Mouse (Mus musculus) liver, adult 10 weeks (tissue): ENCODE results near the gene Arhgap11a. TPM values are rescaled to one million over a fixed set of nuclear protein-coding genes. Genes with fewer than 3 reads are reported as not detected.

Experiments used
- polyA plus RNA-seq: library from polyadenylated mRNA; stranded (reverse); fragments of 350-450 nt; fragmentation: Illumina TruSeq; extraction: RNeasy Lipid Tissue Mini Kit (QIAGEN cat#74804); gene quantifications from one replicate; pipeline ENCODE4 v1.2.3, GENCODE M21; 2014; ENCODE audit warnings: low read depth, low replicate concordance

Gene Arhgap11a
- 1.2 TPM for polyA plus RNA-seq

DNA sequence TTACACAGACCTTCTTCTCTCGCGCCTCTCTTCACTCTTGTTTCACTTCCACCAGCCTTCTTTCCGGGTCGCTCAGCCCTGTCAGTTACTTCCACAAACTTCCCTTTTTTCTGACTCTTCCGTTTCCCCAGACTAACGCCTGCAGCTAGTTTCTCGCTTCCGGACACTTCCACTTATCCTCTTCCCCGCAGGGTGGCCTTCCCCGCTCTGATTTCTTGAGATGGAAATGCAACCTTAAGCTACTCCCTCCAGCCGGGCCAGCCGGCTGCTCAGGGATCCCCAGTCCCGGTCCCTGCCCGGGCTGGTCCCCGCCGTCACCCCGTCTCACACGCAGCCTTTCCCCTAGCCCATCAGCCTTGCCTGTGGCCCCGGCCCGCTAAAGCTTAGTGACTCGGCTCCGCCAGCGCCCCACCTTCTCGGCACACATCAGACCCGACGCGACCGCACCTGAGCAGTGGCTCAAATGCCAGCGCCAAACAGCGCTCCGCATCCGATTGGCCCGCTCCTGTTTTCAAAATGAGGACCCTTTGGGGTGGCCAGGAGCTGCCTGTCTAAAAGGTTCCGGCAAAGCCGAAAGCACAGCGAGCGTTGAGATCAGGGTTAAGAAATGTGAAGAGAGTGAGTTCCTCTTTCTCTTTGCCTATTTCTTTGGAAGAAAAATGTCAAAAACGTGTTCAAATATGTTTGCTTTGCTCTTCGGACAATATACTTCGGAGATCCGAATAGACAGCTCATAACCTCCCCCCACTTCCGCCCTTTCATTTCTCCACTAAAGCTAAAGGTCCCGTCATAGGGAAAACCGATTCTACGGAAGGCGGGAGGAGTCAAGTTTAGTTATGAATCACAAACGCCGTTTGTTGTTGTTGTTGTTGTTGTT is at the start of gene Arhgap11a:
Gene Arhgap11a, minus strand, starts transcription at position 417 of the 877 bp plus-strand sequence.

DNA sequence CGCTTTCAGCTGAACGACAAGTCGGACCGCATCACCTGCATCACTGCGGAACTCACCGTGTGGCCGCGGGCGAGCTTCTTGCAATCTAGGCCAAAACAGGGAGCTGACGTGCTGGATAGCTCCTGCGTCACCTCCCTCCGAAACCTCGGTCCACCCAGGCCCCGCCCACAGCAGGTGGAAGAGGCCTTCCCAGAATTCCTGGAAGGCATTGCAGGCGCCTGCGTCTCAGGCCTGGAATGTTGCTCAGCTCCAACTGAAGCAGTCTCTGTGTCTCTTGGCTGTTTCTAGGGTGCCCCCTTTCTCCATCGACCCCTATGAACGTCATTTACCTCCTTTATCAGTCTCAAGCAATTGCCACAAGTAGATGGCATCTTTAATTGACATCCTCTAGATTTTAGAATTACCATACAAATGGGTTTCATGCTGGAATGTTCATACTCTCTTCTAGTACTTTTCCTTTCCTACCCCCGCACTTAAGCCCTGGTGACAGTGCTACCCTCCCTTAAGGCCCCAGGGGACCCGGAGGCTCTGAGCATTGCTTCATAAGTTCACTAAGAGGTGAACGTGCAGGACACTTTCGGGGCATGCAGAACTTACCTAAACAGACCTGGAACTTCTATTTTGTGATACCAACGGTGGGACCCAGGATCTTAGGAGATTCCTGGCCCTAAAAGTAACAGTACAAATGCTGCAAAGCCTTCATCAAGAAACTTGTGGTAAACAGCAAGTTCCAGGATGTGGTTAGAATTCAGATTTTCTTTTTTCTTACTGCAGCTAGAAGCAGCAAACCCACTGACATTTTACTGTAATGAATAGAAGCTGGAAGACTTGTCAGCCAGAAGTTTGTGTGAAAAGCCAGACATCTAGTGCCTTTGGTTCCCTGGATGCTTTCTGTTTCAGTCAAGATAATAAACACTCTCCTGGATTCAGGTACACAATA is 19.2 kb downstream of the Arhgap11a start, which contains the start of gene Scg5:
Gene Scg5, minus strand, starts transcription at position 179 of the 940 bp plus-strand sequence.

Other genes starting within 250 kb of the Arhgap11a start
- gene Grem1, start 90.0 kb downstream of the Arhgap11a start, polyA plus RNA-seq = 0.08 TPM
- gene Scg5, start 19.5 kb downstream of the Arhgap11a start, polyA plus RNA-seq = not detected
- not detected for gene Gjd2, start 165.0 kb upstream of the Arhgap11a start, polyA plus RNA-seq
- not detected for gene Actc1, start 204.9 kb upstream of the Arhgap11a start, polyA plus RNA-seq